Mouse (Mus musculus) adrenal gland, postnatal 4 days (tissue): Measurements from ENCODE around the gene Eno3. TPM values are rescaled to one million over a fixed set of nuclear protein-coding genes. Genes with fewer than 3 reads are reported as not detected.

Experiments
- DNase-seq, 2 experiments: peaks; one replicate each; pipeline ENCODE4 v3.0.0; 2021 to 2022; ENCODE audit warnings: low spot score in 2 of 2, mixed read lengths in 2 of 2
- total RNA-seq, 2 experiments: library from RNA; stranded (reverse); gene quantifications; 2 replicates each; pipeline ENCODE4 v1.2.3; 2021

Eno3 gene
- total RNA-seq, 2 experiments from 2014 or later: 72.6 to 112 TPM

DNA sequence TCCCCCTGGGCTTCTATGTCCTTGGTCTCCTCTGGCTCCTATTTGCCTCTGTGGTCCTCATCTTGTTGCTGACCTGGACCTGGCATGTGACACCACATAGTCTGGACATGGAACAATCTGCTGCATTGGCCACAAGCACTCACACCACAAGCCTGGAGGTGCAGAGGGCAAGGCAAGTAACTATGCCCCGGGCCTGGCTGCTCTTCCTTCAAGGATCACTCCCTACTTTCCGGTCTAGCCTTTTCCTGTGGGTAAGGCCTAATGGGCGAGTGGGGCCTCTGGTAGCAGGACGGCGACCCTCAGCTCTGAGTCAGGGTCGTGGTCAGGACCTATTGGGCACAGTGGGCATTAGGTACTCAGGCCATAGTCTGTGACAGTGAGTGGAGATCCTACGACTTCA, 15.8 kb upstream of the Eno3 start:
- no peak for DNase-seq

DNA sequence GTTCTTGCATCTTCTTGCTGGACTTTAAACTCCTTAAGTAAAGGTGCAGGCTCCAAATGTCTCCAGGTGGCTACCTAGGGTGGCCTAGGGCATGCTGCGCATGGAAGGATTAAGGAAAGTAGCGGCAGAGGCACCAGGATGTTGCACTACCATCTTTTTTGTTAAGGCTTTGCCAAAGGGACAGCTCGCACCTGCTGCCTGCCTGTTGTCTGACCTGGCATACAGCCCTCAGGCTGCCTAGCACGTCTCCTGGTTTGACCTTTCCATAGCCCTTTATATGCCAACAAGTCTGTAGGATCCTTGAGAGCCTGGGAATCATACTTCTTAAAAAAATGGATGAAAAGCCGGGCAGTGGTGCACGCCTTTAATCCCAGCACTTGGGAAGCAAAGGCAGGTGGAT, 14.0 kb upstream of the Eno3 start:
- no peak for DNase-seq

GRCm38 (mm10) chr11:70644564-70645103, 12.4 kb upstream of the Eno3 start:
- no peak for DNase-seq

DNA sequence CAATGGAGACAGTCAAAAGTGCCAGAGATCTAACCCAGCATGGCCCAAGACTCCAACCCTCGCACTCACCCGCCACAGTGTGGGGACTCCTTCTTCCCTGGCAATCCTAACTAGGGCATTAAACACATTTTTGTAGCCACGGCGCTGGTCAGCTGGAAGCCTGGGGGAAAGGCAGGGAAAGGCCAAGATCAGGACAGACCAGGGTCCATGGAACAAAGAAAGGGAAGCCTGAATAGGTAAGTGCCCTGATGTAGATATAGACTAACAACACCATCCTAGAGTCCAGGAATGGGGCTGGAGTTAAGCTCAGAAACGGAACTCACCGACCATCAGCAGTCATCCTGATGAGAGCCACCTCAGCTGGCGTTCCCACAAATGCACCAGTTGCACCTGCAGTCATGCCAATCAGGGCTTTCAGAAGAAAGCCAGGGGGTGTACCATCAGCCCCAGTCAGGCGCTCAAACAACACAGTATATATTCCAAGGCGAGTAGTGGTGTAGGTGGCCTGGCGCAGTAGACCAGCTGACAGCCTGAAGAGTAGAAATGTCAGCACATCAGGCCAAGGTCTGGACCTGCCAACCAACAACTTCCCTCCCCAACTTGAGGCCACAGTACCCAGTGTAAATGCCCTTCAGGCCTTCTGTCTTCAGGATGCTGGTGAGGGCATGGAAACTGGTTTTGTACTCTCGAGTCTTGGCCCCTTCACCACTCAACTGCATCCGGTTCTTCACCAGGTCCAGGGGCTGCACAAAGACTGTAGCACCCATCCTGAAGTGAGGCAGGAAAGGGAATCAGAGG, 11.3 kb upstream of the Eno3 start:
- no peak for DNase-seq

DNA sequence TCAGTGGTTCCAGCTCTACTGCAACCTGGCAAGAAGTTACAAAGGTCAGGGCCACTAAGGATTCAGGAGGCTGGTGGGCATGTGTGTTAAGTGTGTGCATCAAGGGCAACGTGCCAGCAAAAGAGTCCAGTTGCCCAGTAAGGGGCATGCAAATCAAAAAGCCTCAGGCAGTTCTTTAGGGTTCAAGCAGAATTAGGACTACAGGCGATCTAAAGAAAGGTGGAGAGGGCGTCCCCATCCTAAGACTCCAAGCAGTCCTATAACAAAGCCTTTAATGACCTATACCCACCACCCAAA, 10.8 kb upstream of the Eno3 start:
- DNase-seq: no peak

DNA sequence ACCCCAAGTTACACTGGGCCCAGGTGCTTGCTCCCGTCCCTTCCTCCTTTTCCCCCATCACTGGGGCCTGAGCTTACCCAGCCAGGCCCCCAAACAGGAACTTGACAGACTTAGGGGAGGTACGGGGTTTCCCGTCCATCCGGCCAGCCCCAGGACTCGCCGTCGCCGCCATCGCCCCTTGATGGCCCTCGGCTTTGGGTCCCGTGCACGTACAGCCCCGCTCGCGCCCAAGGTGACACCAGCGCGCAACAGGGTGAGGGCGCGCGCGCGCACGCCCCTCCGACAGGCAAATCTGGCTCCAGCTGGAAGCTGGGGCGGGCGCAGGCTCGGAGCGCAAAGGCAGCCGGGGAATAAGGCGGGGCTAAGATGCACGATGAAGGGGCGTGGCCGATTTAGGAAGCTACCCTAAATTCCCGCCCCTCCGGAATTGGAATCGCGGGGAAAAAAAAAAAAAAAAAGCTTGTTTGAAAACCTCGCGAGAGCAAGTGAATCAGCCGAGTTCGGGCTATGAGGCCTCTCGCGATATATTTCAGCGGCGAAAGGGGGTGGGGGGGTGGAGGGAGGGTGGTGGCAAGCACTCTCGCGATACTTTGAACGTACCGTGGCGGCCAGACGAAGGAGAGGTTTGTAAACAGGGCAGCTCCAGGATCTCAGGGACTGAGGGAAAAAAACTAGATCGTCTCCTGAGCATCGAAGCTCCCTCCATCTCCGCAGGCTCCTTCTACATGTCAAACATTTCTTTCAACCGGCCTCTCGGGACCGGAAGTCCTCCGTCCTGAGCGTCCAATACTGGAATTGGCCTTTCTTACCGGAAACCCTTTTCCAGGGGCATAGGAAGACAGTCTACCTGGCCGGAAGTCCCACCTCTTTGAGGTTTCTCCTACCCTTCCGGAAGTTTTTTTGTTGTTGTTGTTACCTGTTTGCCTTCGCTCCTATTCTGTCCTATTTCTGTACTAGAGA, 10.0 kb upstream of the Eno3 start, which contains the start of the genes Rnf167 and Slc25a11:
Gene Rnf167, plus strand, starts transcription at position 545 of the 960 bp plus-strand sequence.
Gene Slc25a11, minus strand, starts transcription at position 789 of the 960 bp plus-strand sequence.
- peak; percentile 78 to 90 for DNase-seq

GRCm38 (mm10) chr11:70647716-70648420, 9.1 kb upstream of the Eno3 start:
- no peak for DNase-seq

DNA sequence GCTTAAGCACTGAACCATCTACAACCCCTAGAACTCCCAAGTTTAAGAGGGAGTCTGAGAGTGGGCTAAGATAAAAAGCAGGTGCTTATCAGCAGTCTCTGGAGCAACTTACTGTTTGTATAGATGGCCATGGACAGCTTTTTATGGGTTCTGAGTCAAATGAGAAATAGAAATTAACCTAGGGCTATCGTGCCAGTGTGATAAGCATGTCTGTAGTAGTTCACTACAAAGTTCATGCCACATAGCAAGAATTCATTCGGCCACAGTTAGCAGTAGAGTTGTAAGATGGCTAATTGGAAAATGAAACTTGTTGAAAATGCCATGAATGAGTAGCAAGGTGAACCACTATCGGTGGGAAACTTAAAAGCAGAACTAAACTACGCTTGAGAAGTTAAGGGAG, 8.5 kb upstream of the Eno3 start:
- no peak for DNase-seq

DNA sequence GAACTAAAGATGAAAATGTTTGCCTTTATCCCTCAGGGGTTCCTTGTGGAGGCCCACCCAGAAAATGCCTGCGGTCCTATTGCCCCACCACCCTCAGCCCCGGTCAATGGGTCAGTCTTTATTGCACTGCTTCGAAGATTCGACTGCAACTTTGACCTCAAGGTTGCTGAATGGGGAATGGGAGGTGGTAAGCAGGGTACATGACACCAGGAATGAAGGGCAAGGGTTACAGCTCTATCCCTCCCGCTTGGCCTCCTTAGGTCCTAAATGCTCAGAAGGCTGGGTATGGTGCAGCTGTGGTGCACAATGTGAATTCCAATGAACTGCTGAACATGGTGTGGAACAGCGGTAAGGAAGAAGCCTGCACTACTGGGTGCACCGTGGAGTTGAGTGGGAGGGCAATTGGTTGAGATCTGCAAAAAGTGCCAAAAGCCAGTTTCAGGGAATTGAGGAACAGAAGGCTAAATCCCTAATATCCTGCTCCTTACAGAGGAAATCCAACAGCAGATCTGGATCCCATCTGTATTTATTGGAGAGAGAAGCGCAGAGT, 7.7 kb upstream of the Eno3 start:
- no peak for DNase-seq

- DNase-seq: peak in 1 of 2 experiments; percentile 2
These were observed 6.5 kb upstream of the Eno3 start for GRCm38 (mm10) chr11:70650322-70651175.

DNA sequence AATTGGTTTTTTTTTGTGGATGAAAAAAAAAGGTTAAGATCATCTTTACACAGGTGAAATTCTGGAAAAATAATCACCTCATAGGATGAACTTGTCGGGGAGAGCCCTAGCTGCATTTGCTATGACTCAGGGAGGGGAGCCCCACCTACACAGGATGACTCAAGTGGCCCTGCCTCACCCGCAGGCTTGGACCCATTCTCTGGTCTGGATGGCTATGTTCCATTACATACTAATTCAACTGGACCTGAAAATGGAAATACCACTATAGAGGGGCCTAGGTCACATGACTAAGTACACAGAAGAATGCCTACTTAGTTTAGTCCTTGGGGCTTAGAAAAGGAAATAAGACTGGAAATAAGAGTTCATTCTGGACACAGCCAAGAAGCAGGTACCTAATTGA, 5.6 kb upstream of the Eno3 start:
- no peak for DNase-seq

GRCm38 (mm10) chr11:70652029-70652883, 4.7 kb upstream of the Eno3 start:
- no peak for DNase-seq

DNA sequence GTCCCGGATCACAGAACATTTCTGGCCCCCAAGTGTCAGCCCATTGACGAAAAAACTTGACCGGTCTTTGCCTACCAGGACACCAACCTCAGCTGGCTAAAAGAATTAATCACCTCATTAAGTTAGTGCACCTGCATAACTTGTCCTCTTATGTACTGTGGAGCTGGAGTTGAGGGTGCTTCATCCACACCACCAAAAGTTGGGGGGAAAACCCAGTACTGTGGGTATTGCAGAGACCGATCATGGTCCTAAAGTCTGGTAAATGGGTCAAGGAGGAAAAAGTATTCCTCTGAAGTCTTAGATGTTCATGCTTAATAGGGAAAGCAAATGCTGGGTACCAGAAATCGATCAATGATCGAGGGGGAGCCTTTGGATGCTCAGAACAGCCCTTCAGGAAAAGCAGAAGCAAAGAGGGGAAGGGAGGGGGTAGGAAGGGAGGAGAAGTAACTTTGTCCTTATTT, 4.1 kb upstream of the Eno3 start:
- no peak for DNase-seq

GRCm38 (mm10) chr11:70653345-70654197, 3.4 kb upstream of the Eno3 start:
- peak in 1 of 2 experiments; percentile 58 for DNase-seq

- DNase-seq: peak; percentile 74
These were observed 2.6 kb upstream of the Eno3 start, which contains the start of gene Pfn1 for GRCm38 (mm10) chr11:70654198-70654922. Gene Pfn1, minus strand, starts transcription at chr11:70654644.

DNA sequence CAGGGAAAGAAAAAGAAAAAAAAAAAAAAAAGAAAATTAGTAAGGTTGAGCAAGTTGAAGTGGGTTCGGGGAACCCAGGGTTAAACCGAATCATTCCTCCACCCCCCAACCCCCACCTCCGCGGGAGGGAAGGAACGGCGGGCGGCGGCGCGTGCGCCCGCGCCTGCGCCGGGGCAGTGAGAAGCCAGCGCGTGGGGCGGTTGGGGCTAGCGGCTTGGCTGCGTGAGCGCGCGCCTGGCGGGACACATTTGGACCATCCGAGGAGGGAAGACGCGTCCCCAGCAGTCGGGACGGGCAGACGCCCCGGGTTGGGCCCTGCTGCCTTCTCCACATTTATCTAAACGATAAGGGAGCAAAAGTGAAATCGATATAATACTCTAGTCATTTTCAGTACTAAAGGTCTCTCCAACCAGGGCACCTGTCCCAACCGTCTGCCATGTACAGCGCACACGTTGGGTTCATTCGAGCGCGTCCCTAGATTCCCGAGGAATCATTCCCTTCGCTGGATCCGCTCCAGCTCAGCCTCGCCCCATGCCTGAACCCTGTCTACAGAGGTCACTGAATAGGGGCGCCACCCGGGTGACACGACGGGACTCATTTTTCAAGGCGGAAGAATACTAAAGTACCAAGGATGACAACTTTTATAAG, 2.0 kb upstream of the Eno3 start:
- peak; percentile 68 to 78 for DNase-seq
